Mouse (Mus musculus) heart, postnatal 25 days (tissue): ENCODE data around the gene Cyfip2. TPM values are rescaled to one million over a fixed set of nuclear protein-coding genes. Genes with fewer than 3 reads are reported as not detected.

Experiments
- DNase-seq: peaks from one replicate; pipeline ENCODE4 v3.0.0; 2022; ENCODE audit warnings: low spot score
- intact Hi-C: fragments of 180-260 bp; cut with DNase I; formaldehyde crosslinking; loops from one replicate; pipeline ENCODE4 v1.15.1; 2025
- microRNA-seq: library from miRNA; unstranded; fragments of <30 nt; microRNA quantifications from one replicate; pipeline ENCODE4 v1.2.0, GENCODE M21; 2022
- total RNA-seq, 2 experiments: library from RNA; stranded (reverse); gene quantifications; 2 replicates each; pipeline ENCODE4 v1.2.3; 2021

Gene Cyfip2
- total RNA-seq, 2 experiments from 2014 or later: 54.1 to 55.3 TPM

DNA sequence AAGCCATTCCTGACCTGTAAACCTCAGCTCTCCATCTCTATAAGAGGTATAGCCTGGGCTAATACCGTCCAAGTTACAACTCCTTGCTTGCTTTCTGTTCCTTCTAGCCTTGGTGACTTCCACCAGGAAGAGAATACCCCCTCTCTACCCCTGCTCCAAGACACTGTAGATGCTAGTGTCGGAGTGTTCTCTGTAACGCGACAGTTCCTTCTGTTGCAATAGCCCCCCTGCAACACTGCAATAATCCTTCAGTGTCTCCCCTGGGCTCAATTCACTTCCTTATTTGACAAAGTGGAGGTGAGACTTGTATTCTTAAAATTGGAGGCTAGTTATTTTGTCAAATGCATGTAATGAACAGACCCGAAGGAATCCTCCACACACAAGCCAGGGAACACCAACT is 166.0 kb downstream of the Cyfip2 start:
- intact Hi-C loops: no loop called here

DNA sequence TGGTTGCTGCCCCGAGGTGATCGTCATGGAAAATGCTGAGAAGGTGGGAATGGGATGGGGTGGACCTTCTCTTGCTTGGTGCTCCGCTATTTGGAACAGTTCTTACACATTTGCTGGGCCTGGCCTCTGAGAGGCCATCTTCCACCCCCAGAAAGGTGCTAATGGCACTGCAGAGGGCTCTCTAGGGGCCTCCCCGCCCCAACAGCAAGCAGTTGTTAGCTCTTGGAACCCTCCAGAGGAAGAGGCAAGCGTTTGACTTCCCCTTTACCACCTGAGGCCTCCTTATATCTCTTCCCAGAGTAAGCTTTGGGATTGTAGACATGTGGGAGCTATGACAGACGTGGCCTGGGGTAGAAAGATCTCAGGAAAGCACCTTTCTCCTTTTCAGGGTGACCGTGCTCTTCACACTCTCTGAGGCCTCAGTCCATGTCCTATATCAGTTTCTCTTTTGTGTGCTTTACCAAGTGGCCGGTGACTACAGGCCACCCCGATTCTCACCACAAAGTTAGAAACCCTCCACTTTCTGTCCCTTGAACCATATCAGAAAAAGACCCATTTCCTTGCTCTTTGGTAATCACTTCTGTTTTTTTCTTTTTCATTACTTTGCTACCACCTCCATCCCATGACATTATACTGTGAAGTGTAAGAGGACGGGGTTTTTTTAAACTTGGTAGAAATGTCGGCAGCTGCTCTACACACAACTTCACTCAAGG is 167.3 kb downstream of the Cyfip2 start:
- intact Hi-C loops: no loop called here
- no peak for DNase-seq

More for the DNA sequence above, 166.0 kb downstream of the Cyfip2 start:
- no peak for DNase-seq

Small RNAs within 50 kb of the gene (microRNA-seq; reads per million reads assigned to microRNA genes)
- not detected for gene Mir7239

Other genes with a start within 250 kb of the Cyfip2 start
- gene Nipal4, start 146.4 kb downstream of the Cyfip2 start, total RNA-seq: under 1 TPM in 1 of 2 experiments, not detected in 1; 0.08 TPM
- gene Fndc9, start 77.3 kb downstream of the Cyfip2 start, total RNA-seq: not detected
- under 1 TPM; 0.16 to 0.31 TPM for gene Itk, start 76.7 kb upstream of the Cyfip2 start, total RNA-seq
- gene Fam71b, start 83.7 kb upstream of the Cyfip2 start, total RNA-seq: not detected
- gene Med7, start 124.1 kb upstream of the Cyfip2 start, total RNA-seq: 10 to 100 TPM; 14.6 to 16.9 TPM
- under 1 TPM; 0.28 to 0.36 TPM for gene Havcr2, start 142.1 kb upstream of the Cyfip2 start, total RNA-seq
- gene Gm12169, start 211.4 kb upstream of the Cyfip2 start, total RNA-seq: not detected